Comparison of ENCODE assay signal across 9 mouse cellular contexts in the genomic region with DNA sequence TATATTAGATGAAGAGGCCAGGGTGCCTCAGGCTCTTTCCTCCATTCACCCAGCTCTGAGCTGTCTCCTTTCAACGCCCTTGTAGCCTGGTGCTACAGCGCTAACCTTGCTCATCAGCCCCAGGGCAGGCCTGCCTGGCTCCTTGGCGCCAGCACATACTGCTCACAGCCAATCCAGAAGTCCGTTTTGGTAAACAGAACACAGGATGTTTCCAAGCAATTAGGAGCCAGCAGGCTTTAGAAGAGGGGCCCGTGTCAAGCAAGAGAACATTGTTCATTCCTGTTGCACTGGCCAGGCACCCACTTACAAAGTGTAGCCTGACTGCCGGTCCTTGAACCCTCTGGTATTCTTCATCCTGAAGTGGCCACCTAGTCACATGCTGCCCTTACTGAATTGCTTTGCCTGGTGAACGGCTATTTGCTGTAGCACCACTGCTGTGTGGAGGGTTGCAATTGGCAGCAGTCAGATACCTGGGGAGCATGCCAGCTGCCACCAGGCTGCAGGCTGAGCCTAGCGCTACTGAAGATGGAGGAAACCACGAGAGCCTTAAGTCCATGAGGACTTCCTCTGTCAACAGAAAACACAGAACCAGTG. TPM values are rescaled to one million over a fixed set of nuclear protein-coding genes. Genes with fewer than 3 reads are reported as not detected.
DNase-seq lines count a peak whose midpoint lies in the region; ATAC-seq lines count a peak whose summit lies in the region.
"Had no signal": no experiment of that assay in that cellular context is flagged by ENCODE, and none has a peak within 500 bp of the region (broad histone marks: within the 10 kb centered on the region; RNA-seq: fewer than 3 reads in every experiment).

No protein-coding gene starts in this region.

- no peak for DNase-seq in forebrain, embryonic 10.5 days (ENCODE audit: extremely low spot score, low spot score)
- DNase-seq in forebrain, embryonic 11.5 days (ENCODE audit: low spot score) = no peak
- peak; percentile 53 for DNase-seq in adrenal gland, postnatal 10 days
- DNase-seq in heart, postnatal 10 days = peak; percentile 73 to 81
- DNase-seq in left cerebral cortex, postnatal 14 days (ENCODE audit: low spot score in 2 of 2) = peak; percentile 53 to 71
- no peak for DNase-seq in B cell, adult 2 months

- H3K9ac ChIP-seq in forebrain, embryonic 11.5 days (ENCODE audit: low read length) = no peak overlapping the region
- no peak overlapping the region for H3K9ac ChIP-seq in embryonic facial prominence, embryonic 13.5 days
- no peak overlapping the region for H3K9ac ChIP-seq in neural tube, embryonic 15.5 days (replicated peaks)

- no peak for ATAC-seq in forebrain, embryonic 11.5 days (replicated peaks; ENCODE audit: low FRiP score)
- ATAC-seq in embryonic facial prominence, embryonic 13.5 days (ENCODE audit: insufficient number of reproducible peaks, insufficient read depth, low FRiP score, low TSS enrichment, low read depth) = 0 out of 2 replicates have a peak, but pooled peaks have one; percentile 20
- peak; percentile 73 for ATAC-seq in neural tube, embryonic 15.5 days (ENCODE audit: low FRiP score)

- H3K4me3 ChIP-seq in forebrain, embryonic 10.5 days = no peak overlapping the region
- no peak overlapping the region for H3K4me3 ChIP-seq in forebrain, embryonic 11.5 days (ENCODE audit: low read depth, low read length)
- H3K4me3 ChIP-seq in embryonic facial prominence, embryonic 13.5 days = no peak overlapping the region
- H3K4me3 ChIP-seq in neural tube, embryonic 15.5 days (replicated peaks) = no peak overlapping the region

- H3K9me3 ChIP-seq in forebrain, embryonic 10.5 days = no peaks in the 10 kb centered on the region
- no peaks in the 10 kb centered on the region for H3K9me3 ChIP-seq in forebrain, embryonic 11.5 days (ENCODE audit: control insufficient read depth, low read length)
- H3K9me3 ChIP-seq in embryonic facial prominence, embryonic 13.5 days = no peaks in the 10 kb centered on the region
- H3K9me3 ChIP-seq in neural tube, embryonic 15.5 days (replicated peaks) = no peaks in the 10 kb centered on the region

- H3K27ac ChIP-seq in forebrain, embryonic 10.5 days = peak overlapping the region; percentile 22; the same call in 1 of the 2 replicates
- no peak overlapping the region for H3K27ac ChIP-seq in forebrain, embryonic 11.5 days (ENCODE audit: low read depth, low read length)
- H3K27ac ChIP-seq in embryonic facial prominence, embryonic 13.5 days = no peak overlapping the region
- peak overlapping the region; percentile 46; the same call in 1 of the 2 replicates for H3K27ac ChIP-seq in neural tube, embryonic 15.5 days (replicated peaks)

- intact Hi-C loops in heart, postnatal 10 days (cut with DNase I) = loop anchor here (5.0 kb wide), 1 partner anchor 60 kb away; no protein-coding TSS in a partner anchor
- intact Hi-C loops in left cerebral cortex, postnatal 14 days (cut with DNase I) = no loop called here

- H3K4me1 ChIP-seq in forebrain, embryonic 10.5 days = peaks cover 27% of the 10 kb centered on the region
- no peaks in the 10 kb centered on the region; the same call in 1 of the 2 replicates for H3K4me1 ChIP-seq in forebrain, embryonic 11.5 days (replicated peaks; ENCODE audit: control insufficient read depth, insufficient read depth, low read length)
- peaks cover 23% of the 10 kb centered on the region for H3K4me1 ChIP-seq in embryonic facial prominence, embryonic 13.5 days
- H3K4me1 ChIP-seq in neural tube, embryonic 15.5 days = peaks cover 25% of the 10 kb centered on the region

- H3K27me3 ChIP-seq in forebrain, embryonic 10.5 days (ENCODE audit: poor library complexity, severe bottlenecking) = no peaks in the 10 kb centered on the region
- no peaks in the 10 kb centered on the region for H3K27me3 ChIP-seq in forebrain, embryonic 11.5 days (ENCODE audit: control insufficient read depth, insufficient read depth, low read length)
- no peaks in the 10 kb centered on the region for H3K27me3 ChIP-seq in embryonic facial prominence, embryonic 13.5 days
- no peaks in the 10 kb centered on the region for H3K27me3 ChIP-seq in neural tube, embryonic 15.5 days (replicated peaks)

- WGBS in forebrain, embryonic 10.5 days = 57% methylated on average over 9 of the region's 9 CpGs
- WGBS in forebrain, embryonic 11.5 days = 60% methylated on average over 9 of the region's 9 CpGs
- WGBS in embryonic facial prominence, embryonic 13.5 days = 35% methylated on average over 9 of the region's 9 CpGs
- WGBS in neural tube, embryonic 15.5 days = 35% methylated on average over 9 of the region's 9 CpGs

- H3K4me2 ChIP-seq in forebrain, embryonic 11.5 days (ENCODE audit: low read depth, low read length, severe bottlenecking) = no peak overlapping the region
- H3K4me2 ChIP-seq in embryonic facial prominence, embryonic 13.5 days = no peak overlapping the region
- H3K4me2 ChIP-seq in neural tube, embryonic 15.5 days = no peak overlapping the region

- peaks cover 45% of the 10 kb centered on the region for H3K36me3 ChIP-seq in forebrain, embryonic 10.5 days (replicated peaks)
- peaks cover 3% of the 10 kb centered on the region; the same call in 1 of the 2 replicates for H3K36me3 ChIP-seq in forebrain, embryonic 11.5 days (ENCODE audit: control insufficient read depth, insufficient read depth, low read length)
- H3K36me3 ChIP-seq in embryonic facial prominence, embryonic 13.5 days = peaks cover 41% of the 10 kb centered on the region
- peaks cover 39% of the 10 kb centered on the region for H3K36me3 ChIP-seq in neural tube, embryonic 15.5 days

RNA-seq across cellular contexts. Expression of gene Ndufa10, which starts 35.9 kb away (rescaled TPM):
- 301 and 314 TPM in 2 replicates for polyA plus RNA-seq in forebrain, embryonic 10.5 days (2016; fragmentation: Nextera tagmentation; extraction: Ambion mirVana)
- polyA plus RNA-seq in forebrain, embryonic 11.5 days (2014; fragmentation: Nextera tagmentation; extraction: Ambion mirVana) = 262 and 271 TPM in 2 replicates
- total RNA-seq in adrenal gland, postnatal 10 days (2021) = 100 to 1,000 TPM; 653 to 741 TPM
- polyA plus RNA-seq in embryonic facial prominence, embryonic 13.5 days (2015; fragmentation: Nextera tagmentation; extraction: Ambion mirVana) = 273 and 275 TPM in 2 replicates
- 100 to 1,000 TPM; 764 to 809 TPM for total RNA-seq in heart, postnatal 10 days (2021)
- total RNA-seq in left cerebral cortex, postnatal 14 days (2021) = 100 to 1,000 TPM; 220 to 227 TPM
- 343 and 359 TPM in 2 replicates for polyA plus RNA-seq in neural tube, embryonic 15.5 days (2015; fragmentation: Nextera tagmentation; extraction: Ambion mirVana)

RNA-seq across cellular contexts. Expression of gene Olfr1416, which starts 47.1 kb away (rescaled TPM):
- not detected in 2 replicates for polyA plus RNA-seq in forebrain, embryonic 10.5 days (2016; fragmentation: Nextera tagmentation; extraction: Ambion mirVana)
- not detected in 2 replicates for polyA plus RNA-seq in forebrain, embryonic 11.5 days (2014; fragmentation: Nextera tagmentation; extraction: Ambion mirVana)
- not detected for total RNA-seq in adrenal gland, postnatal 10 days (2021)
- not detected in 2 replicates for polyA plus RNA-seq in embryonic facial prominence, embryonic 13.5 days (2015; fragmentation: Nextera tagmentation; extraction: Ambion mirVana)
- not detected for total RNA-seq in heart, postnatal 10 days (2021)
- total RNA-seq in left cerebral cortex, postnatal 14 days (2021) = not detected
- not detected in 2 replicates for polyA plus RNA-seq in neural tube, embryonic 15.5 days (2015; fragmentation: Nextera tagmentation; extraction: Ambion mirVana)
- polyA plus RNA-seq: C2C12 had no signal

RNA-seq across cellular contexts. Expression of gene Olfr1415, which starts 58.1 kb away (rescaled TPM):
- not detected in 2 replicates for polyA plus RNA-seq in forebrain, embryonic 10.5 days (2016; fragmentation: Nextera tagmentation; extraction: Ambion mirVana)
- polyA plus RNA-seq in forebrain, embryonic 11.5 days (2014; fragmentation: Nextera tagmentation; extraction: Ambion mirVana) = not detected in 2 replicates
- total RNA-seq in adrenal gland, postnatal 10 days (2021) = not detected
- not detected in 2 replicates for polyA plus RNA-seq in embryonic facial prominence, embryonic 13.5 days (2015; fragmentation: Nextera tagmentation; extraction: Ambion mirVana)
- total RNA-seq in heart, postnatal 10 days (2021) = not detected
- not detected for total RNA-seq in left cerebral cortex, postnatal 14 days (2021)
- not detected in 2 replicates for polyA plus RNA-seq in neural tube, embryonic 15.5 days (2015; fragmentation: Nextera tagmentation; extraction: Ambion mirVana)
- polyA plus RNA-seq: C2C12 had no signal

Comparison
In these comparisons a context has a peak if more than half of its experiments do, and no peak if none do; other contexts are left out.
1. H3K27ac ChIP-seq: peak in forebrain, embryonic 10.5 days (single experiment) and neural tube, embryonic 15.5 days (single experiment); none in forebrain, embryonic 11.5 days (single experiment) and embryonic facial prominence, embryonic 13.5 days (single experiment).
2. DNase-seq: peak in adrenal gland, postnatal 10 days (single experiment), heart, postnatal 10 days (2 of 2) and left cerebral cortex, postnatal 14 days (2 of 2); none in forebrain, embryonic 10.5 days (single experiment), forebrain, embryonic 11.5 days (single experiment) and B cell, adult 2 months (0 of 2).